Mouse (Mus musculus) ES-Bruce4 (cell line): ENCODE data around the gene Prg2. TPM values are rescaled to one million over a fixed set of nuclear protein-coding genes. Genes with fewer than 3 reads are reported as not detected.

Source experiments
- H3K27ac ChIP-seq: 2 replicates; pipeline ENCODE4 v1.5.1; 2012; ENCODE audit warnings: low read length, inconsistent platforms; ENCODE audit not compliant: insufficient read depth
- H3K27me3 ChIP-seq: 2 replicates; pipeline ENCODE4 v1.6.1; 2012; ENCODE audit warnings: mild to moderate bottlenecking, low read length, inconsistent platforms; ENCODE audit not compliant: control insufficient read depth, poor library complexity, insufficient read depth, severe bottlenecking
- H3K36me3 ChIP-seq: 2 replicates; pipeline ENCODE4 v1.6.1; 2012; ENCODE audit warnings: inconsistent platforms, mild to moderate bottlenecking, low read length, moderate library complexity; ENCODE audit not compliant: control insufficient read depth, poor library complexity, insufficient read depth, severe bottlenecking
- H3K4me1 ChIP-seq: one replicate; pipeline ENCODE4 v1.8.1; 2011; ENCODE audit warnings: low read length; ENCODE audit not compliant: control insufficient read depth, insufficient read depth
- H3K4me3 ChIP-seq: 2 replicates; pipeline ENCODE4 v1.5.1; 2011; ENCODE audit warnings: low read depth, mild to moderate bottlenecking, low read length
- H3K9ac ChIP-seq: 2 replicates; pipeline ENCODE4 v1.6.1; 2012; ENCODE audit warnings: low read depth, mild to moderate bottlenecking, inconsistent platforms; ENCODE audit not compliant: poor library complexity, severe bottlenecking
- H3K9me3 ChIP-seq: replicated peaks from 2 replicates; pipeline ENCODE4 v1.6.1; 2012; ENCODE audit warnings: mild to moderate bottlenecking, low read length, inconsistent platforms; ENCODE audit not compliant: control insufficient read depth, poor library complexity, insufficient read depth, severe bottlenecking
- CTCF ChIP-seq: IDR thresholded peaks from one replicate; pipeline ENCODE4 v1.8.1; 2011; ENCODE audit warnings: low read depth, low read length
- EP300 ChIP-seq: IDR thresholded peaks from 2 replicates; pipeline ENCODE4 v1.6.1; 2011; ENCODE audit warnings: low read depth, low read length; ENCODE audit not compliant: insufficient read depth
- POLR2A ChIP-seq: IDR thresholded peaks from one replicate; pipeline ENCODE4 v1.8.1; 2011; ENCODE audit warnings: low read length; ENCODE audit not compliant: insufficient read depth
- polyA plus RNA-seq: library from polyadenylated mRNA; stranded (reverse); fragments of >200 nt; gene quantifications from 2 replicates; pipeline ENCODE4 v1.2.4, GENCODE M21; 2011; ENCODE audit warnings: low read depth; ENCODE audit not compliant: missing spikeins, insufficient read depth, insufficient read length

Gene Prg2
- polyA plus RNA-seq, 1 experiment, result not detected

GRCm38 (mm10) chr2:84937491-84938150, 42.6 kb upstream of the Prg2 start:
- no peak for TF ChIP-seq CTCF
- TF ChIP-seq POLR2A, result no peak
- TF ChIP-seq EP300, result no peak
- H3K36me3 ChIP-seq, result no peaks in the 10 kb centered on the region
- no peak overlapping the region for H3K27ac ChIP-seq
- H3K4me1 ChIP-seq, result no peaks in the 10 kb centered on the region
- no peak overlapping the region for H3K4me3 ChIP-seq
- no peaks in the 10 kb centered on the region for H3K27me3 ChIP-seq
- no peak overlapping the region for H3K9ac ChIP-seq
- no peaks in the 10 kb centered on the region for H3K9me3 ChIP-seq

GRCm38 (mm10) chr2:84938249-84938946, 41.9 kb upstream of the Prg2 start:
- H3K9me3 ChIP-seq, result no peaks in the 10 kb centered on the region
- H3K4me3 ChIP-seq, result no peak overlapping the region

GRCm38 (mm10) chr2:84939306-84939705, 41.0 kb upstream of the Prg2 start:
- no peaks in the 10 kb centered on the region for H3K27me3 ChIP-seq
- H3K9ac ChIP-seq, result no peak overlapping the region
- no peak for TF ChIP-seq CTCF
- TF ChIP-seq POLR2A, result no peak
- H3K9me3 ChIP-seq, result no peaks in the 10 kb centered on the region
- no peaks in the 10 kb centered on the region for H3K4me1 ChIP-seq
- H3K27ac ChIP-seq, result no peak overlapping the region
- H3K4me3 ChIP-seq, result no peak overlapping the region
- H3K36me3 ChIP-seq, result no peaks in the 10 kb centered on the region

More at GRCm38 (mm10) chr2:84938249-84938946, 41.9 kb upstream of the Prg2 start:
- Histone ChIP-seq H3K27ac (no peak overlapping the region), H3K36me3 (no peaks in the 10 kb centered on the region), H3K4me1 (no peaks in the 10 kb centered on the region), H3K27me3 (no peaks in the 10 kb centered on the region), H3K9ac (no peak overlapping the region)
- TF ChIP-seq POLR2A (no peak), CTCF (no peak), EP300 (no peak)

GRCm38 (mm10) chr2:84939711-84940110, 40.5 kb upstream of the Prg2 start:
- Histone ChIP-seq H3K36me3 (no peaks in the 10 kb centered on the region), H3K27ac (no peak overlapping the region), H3K27me3 (no peaks in the 10 kb centered on the region), H3K9ac (no peak overlapping the region), H3K4me1 (no peaks in the 10 kb centered on the region), H3K4me3 (no peak overlapping the region), H3K9me3 (no peaks in the 10 kb centered on the region)
- TF ChIP-seq POLR2A, result no peak
- no peak for TF ChIP-seq CTCF
- TF ChIP-seq EP300, result no peak

- no peaks in the 10 kb centered on the region for H3K9me3 ChIP-seq
- H3K9ac ChIP-seq, result no peak overlapping the region
- no peaks in the 10 kb centered on the region for H3K36me3 ChIP-seq
- no peak overlapping the region for H3K27ac ChIP-seq
- H3K4me1 ChIP-seq, result no peaks in the 10 kb centered on the region
- no peaks in the 10 kb centered on the region for H3K27me3 ChIP-seq
- no peak for TF ChIP-seq POLR2A
- TF ChIP-seq EP300, result no peak
- TF ChIP-seq CTCF, result no peak
- H3K4me3 ChIP-seq, result no peak overlapping the region
Measured at GRCm38 (mm10) chr2:84941332-84941731, 38.9 kb upstream of the Prg2 start.

- TF ChIP-seq CTCF, result no peak
- TF ChIP-seq EP300, result no peak
- no peak for TF ChIP-seq POLR2A
- H3K36me3 ChIP-seq, result no peaks in the 10 kb centered on the region
- no peaks in the 10 kb centered on the region for H3K4me1 ChIP-seq
- H3K27me3 ChIP-seq, result no peaks in the 10 kb centered on the region
- no peak overlapping the region for H3K9ac ChIP-seq
- H3K4me3 ChIP-seq, result no peak overlapping the region
- H3K27ac ChIP-seq, result no peak overlapping the region
- H3K9me3 ChIP-seq, result no peaks in the 10 kb centered on the region
Measured at GRCm38 (mm10) chr2:84941795-84942194, 38.5 kb upstream of the Prg2 start.
